Mouse (Mus musculus) mature B cell (primary cell): Measurements from ENCODE around the gene Tnk1.

Experiments used
- in situ Hi-C: fragments of 300-500 bp; cut with MboI; formaldehyde crosslinking; loops from 2 replicates; pipeline ENCODE4 v1.14.3; 2019

The Tnk1 gene

GRCm38 (mm10) chr11:69803786-69804651 is 54.5 kb downstream of the Tnk1 start:
- in situ Hi-C loops = no loop called here

GRCm38 (mm10) chr11:69803328-69803727 is 55.2 kb downstream of the Tnk1 start:
- in situ Hi-C loops = no loop called here

GRCm38 (mm10) chr11:69802648-69803105 is 55.9 kb downstream of the Tnk1 start:
- in situ Hi-C loops = no loop called here

- in situ Hi-C loops = no loop called here
Measured at GRCm38 (mm10) chr11:69801379-69801977, 57.1 kb downstream of the Tnk1 start, which contains the start of gene Fgf11. Fgf11 (minus strand) TSS chr11:69801857.
